Mouse (Mus musculus) testis, postnatal 14 days (tissue): ENCODE measurements at regions not wholly inside any gene's neighbourhood (a gene's known extent, or its start where the extent isn't known, plus 50 kb on each side); places are given as distances from the start of the nearest gene placed in this dataset.

Experiments
- DNase-seq: peaks from one replicate; pipeline ENCODE4 v3.0.0; 2021; ENCODE audit warnings: low spot score

DNA sequence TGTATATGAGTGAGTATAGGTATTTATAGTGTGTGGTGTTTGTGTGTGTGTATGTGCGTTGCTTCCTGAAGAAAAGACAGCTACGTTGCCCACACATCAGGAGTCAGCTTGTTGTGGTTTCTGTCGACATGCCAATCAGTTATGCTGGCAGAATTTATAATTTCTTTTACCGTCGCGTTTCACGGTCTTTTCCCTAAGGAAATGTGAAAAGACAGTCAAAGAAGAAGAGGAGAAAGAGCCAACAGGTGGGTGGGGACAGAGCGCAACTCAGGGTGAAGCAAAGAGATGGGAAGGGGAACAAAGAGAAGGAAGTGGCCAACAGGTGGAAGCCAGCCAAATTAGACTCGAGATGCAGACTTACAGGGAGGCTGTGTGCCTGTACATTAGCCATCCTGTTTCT, 204.2 kb downstream of the Rpap3 start:
- no peak for DNase-seq

DNA sequence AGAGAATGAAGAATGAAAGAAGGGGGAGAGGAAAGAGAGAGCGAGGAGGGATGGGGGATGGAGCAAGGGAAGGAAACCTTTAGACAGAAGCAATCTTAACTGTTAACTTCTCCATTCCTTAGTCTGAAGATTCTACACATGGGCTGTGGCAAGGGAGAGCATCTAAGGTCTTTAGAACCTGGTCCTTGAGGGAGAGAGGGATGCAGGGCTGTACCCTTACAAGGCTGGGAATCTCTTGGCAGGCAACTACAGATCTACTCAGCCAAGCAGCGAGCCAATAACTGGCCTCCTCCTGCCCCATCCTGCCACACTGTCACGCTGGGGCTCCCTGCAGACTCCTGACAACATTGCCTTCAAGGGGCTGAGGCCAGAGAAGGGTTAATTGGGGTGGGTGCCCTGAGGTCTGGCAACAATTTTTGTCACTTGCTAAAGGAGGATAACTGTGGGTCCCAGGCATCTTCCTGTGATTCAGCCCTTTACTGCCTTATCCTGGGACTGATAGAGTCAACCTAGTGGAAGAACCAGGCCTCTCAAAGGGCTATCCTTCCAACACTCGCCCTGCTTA, 205.7 kb downstream of the Rpap3 start:
- no peak for DNase-seq

DNA sequence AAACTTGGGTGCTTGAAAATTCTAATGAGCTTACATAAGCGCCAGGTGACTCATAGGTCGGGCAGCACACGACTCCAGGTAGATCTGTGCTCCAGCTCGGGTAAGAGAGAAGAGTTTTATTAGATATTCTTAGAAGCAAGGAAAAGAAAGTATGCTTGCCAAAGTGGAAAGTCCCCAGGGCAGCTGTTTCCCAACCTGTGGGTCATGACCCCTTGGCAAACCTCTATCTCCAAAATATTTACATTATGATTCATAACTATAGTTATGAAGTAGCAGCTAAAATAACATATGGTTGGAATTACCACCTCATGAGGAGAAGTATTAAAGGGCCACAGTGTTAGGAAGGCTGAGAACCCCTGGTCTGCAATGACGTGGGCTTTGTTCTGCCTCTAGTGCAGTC, 206.4 kb downstream of the Rpap3 start:
- DNase-seq = no peak

DNA sequence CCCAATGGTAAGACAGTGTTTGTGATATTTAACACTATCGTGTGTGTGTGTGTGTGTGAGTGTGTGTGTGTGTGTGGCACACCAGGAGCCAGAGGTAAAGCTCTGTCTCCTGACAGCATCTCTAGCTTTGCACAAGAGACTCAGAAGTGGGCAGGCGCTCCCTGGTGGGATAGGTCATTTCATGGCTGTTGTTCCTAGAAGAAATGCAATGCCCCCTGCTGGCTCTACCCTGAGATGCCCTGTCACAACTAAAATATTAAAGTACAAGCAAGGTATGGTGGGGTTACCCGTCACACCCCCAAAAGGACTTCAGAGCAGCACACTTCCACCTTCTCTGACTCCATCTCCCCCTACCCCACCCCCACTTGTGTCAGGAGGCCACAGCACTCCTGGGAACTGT, 207.2 kb downstream of the Rpap3 start:
- no peak for DNase-seq

DNA sequence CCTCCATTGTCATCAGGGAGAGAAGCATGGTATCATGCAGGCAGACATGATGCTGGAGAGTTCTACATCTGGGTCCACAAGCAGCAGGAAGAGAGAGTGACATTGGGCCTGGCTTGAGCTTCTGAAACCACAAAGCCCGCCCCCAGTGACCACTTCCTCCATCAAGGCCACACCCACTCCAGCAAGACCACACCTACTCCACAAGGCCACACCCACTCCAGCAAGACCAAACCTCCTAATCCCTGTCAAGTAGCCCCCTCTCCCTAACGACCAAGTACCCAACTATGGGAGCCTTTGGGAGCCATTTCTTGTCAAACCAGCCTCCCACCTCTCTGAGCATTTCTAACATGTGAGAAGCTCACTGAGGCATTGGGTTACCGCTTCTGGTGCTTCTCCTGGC, 209.6 kb downstream of the Rpap3 start:
- no peak for DNase-seq

DNA sequence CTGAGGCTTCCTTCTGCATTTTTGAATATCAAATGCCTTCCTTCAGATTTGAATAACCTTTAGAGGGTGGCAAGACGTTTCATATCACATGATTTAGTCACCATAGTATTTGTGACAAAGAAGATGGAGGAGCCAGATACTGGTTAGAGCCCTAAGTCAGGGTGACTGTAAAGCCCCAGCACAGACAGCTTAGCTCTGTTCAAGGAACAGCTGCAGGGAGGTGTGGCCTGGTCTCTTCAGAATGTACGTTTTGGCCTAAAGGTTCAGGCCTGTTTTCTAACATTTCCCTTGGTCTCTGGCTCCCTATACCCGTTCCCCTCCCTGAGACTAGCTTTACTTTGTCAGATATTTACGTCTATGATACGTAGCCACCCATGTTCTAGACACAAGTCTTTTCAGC, 212.3 kb downstream of the Rpap3 start:
- DNase-seq = no peak

DNA sequence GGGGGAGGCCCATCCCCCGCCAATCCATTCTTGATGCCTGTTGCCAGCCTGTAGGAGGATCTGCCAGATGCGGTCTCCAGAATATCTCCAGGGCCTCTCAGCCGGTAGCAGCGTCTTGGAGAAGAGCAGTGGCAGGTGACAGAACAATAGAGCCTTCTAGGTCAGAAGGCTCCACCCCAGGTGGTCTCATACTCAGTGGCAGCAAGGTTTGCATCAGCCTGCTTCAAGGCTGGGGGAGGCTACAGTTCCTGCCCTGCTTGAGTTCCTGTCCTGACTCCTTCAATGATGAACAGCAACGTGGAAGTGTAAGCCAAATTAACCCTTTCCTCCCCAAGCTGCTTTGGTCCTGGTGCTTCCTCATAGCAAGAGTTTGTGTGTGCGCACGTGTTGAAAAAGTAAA, 213.8 kb downstream of the Rpap3 start:
- no peak for DNase-seq

DNA sequence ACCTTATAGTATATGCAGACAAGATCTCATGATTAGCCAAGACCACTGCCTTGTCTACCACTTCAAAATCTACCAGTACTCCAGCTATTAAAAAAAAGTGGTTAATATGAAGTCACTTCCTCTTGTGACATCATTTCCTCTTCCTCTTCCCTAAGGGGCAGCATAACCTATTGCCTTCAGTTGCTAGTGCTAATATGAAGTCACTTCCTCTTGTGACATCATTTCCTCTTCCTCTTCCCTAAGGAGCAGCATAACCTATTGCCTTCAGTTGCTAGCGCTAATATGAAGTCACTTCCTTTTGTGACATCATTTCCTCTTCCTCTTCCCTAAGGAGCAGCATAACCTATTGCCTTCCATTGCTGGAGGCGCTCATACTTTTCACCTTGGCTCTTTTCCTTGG, 218.2 kb downstream of the Rpap3 start:
- no peak for DNase-seq

DNA sequence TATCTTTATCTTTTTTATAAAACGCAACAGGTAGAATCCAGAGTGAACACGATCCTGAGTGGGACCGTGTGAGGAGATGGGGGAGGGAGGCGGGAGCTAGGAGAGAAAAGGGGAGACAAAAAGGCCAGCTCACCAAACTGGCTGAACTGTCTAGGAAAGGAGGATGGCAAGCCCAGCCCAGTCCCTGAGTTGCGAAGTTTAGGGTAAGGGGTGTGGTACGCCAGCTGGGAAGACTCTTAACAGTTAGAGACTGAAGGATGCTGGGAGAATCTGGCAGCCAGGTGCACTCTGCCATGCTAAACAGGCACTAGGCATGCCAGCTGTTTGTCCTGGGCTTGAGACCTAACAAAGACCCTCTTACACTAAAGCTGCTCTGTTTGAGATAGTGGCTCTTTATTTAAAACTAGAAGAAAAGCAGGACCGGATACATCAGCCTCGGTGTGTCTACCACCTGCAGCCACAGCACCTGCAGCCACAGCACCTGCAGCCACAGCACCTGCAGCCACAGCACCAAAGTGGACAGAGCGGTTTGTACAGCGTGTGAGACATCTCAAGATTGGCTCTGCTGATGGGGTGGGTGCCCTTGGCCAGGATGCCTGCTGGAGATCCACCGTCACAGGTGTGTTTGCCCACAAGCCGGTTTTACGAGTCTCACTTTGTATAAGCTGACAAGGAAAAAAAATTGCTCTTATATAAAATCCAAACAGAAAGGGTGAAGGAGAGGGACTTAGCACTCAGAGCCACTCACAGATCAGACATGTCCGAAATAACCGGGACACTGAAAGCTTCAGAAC, 225.1 kb upstream of the Amigo2 start:
- no peak for DNase-seq

DNA sequence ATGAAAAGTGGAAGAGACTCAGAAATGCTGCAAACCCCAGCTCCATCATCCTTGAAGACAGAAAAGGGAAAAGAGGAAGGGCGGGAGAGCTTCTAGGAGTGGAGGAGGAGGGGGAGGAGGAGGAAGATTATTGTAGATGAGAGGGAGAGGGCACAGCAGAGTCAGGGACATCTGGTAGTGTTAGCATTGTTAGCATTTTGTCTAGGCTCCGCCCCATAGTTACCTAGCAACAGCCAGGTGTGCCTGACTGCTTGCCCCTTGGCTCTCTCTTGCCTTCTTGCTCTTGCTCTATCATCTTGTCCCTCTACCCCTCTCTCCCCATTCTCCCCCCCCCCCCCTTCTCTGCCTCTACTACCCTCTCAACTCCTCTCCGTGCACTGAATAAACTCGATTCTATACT, 224.4 kb upstream of the Amigo2 start:
- no peak for DNase-seq

DNA sequence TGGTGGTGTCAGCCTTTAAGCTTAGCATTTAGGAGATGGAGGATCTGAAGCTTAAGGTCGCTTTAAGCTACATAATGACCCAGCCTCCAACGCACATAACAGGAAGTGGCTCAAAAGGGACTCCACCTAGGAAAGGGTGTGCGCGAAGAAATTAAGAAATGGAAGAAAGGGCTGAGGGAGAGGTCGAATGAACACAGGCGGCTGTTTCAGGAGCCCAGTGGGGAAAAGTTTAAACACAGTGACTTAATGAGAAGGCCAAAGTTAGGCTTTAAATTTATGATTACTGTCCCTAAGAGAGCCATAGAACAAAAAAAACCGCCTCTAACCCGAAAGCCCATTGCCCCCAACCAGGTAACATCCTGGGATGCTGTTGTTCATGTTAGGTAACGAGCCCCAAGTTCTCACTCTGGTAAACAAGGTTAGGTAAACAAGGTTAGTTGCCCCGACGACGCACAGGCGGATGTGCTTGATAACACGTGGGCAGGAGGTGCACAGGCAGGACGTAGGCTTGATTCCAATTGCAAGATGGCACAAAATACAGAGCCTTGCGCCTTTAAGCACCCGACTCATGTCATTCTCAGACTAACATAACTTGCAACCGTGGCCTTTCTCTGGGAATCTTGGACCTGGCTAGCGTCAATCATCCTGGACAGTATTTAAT, 222.7 kb upstream of the Amigo2 start:
- no peak for DNase-seq

DNA sequence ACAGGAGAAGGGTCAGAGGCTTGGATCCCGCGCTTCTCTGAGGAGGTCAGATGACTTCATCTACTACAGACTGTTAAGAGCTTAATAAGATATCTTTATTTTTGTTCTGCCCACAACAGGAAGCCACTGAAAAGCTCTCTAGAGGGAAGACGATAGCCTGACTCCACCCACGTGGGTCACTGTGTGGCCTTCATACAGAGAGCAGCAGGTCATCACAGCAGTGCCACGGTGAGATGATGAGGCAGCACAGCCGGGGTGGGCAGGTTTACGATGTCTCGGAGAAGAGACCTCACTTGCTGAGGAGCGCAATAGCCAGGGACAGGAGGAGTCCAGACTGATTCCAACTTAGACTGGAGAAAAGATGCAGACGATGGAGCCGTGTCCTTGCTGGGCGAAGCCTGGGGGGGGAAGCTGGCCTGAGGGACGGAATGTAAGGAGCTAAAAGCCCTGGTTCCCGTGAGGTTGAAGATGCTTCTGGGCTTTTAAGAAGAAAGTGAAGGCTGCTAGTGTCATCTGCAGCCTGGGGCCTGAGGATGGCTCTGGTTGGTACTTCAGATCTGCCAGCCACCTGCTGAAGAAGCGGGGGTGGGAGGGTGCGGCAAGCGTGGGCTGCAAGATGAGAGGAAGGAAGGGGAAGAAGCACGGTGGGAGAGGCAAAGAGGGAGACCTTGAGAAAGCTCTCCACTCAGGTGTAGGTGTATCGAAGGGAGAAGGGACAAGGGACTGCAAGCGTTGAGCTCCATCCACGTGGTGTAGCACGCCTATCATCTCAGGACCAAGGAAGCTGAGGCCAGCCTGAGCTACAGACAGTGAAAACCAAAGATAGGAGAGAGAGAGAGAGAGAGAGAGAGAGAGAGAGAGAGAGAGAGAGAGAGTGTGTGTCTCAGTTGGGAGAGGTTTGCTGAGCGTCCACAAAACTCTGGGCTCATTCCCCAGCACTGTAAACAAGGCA, 221.9 kb upstream of the Amigo2 start:
- no peak for DNase-seq

DNA sequence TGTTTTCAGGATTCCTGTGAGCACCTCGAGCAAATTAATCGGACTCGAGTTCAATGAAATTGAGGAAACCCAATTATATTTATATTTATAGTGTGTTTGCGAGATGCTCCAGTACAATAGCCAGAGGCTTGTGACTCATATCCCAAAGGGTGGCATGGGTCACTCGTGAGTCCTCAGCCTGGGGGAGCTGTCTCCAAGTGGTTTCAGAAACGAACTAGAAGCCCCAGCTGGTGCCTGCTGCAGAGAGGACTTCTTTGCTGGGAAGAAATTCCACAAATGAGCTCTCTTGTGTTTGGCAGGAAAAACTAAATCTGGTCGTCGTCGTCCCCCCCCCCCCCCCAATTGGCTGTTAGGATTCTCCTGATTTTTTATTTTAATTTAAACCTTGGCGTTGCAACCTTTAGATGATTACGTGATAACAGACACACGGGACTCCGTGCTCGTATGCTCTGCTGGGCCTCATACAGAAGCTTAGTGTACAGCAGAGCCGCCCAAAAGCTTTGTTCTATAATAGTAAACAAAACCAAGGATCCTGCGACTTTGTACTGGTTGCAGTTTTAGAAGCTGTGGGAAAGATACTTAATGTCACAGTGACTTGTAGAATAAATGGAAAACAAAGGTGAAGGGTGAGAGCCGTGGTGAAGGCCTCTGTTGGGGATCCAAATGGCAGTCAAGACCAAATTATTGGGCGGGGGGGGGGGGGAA, 220.8 kb upstream of the Amigo2 start:
- no peak for DNase-seq

DNA sequence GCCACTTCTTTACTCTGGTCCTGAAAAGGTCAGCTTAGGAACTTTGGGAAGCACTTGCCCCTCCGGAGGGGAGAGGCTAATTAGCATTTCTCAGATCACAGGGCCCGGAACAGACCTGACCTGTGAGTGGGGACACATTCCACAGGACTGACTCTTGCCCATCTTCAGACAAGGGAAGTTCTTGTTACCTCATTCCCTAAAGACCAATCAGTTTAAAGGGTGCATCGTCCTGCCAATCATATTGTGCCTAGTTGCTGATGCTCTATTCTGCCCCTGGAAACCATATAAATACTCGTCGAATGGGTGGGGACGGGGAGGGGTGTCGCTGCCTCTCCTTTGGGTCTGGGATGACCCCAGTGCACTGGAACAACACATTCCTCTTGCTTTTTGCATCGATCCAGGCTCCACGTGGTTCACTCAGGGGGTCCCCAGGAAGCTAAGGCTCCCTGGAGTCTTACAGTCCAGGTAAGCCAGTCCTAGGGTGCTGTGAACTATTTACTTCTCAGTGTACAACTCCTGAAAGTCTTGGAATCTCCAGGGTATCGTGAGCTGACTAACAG, 219.9 kb upstream of the Amigo2 start:
- DNase-seq = no peak

DNA sequence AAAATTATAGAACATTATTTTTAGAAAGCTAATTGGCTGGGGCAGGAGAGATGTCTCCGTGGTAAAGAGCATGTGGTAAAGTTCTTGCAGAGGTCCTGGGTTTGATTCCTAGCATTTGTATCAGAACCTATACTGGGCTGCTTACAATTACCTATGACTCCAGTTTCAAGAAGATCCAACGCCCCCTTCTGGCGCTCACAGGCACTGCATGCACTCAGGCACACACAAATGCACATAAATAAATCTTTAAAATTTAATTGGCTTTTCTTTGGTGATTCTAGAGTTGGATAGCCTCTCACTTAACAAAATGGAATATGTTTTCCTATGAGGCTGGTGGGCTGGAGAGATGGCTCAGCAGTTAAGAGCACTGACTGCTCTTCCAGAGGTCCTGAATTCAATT, 219.0 kb upstream of the Amigo2 start:
- no peak for DNase-seq

DNA sequence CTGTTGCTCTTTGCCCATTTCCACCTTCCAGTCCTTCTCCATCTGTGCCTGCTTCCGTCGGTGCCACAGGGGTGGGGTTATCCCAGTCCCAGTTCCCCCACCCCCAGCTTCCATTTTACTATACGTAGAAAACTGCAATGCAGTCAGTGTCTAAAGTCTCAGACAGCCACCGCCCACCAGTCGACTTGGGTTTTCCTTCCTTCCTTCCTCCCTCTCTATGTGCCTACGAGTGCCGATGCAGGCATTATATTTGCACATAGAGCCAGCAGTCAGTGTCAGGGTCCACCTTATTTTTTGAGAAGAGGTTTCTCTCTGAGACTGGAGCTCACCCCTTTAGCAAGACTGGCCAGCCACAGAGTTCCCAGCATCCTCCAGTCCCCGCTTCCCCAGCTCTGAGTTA, 218.3 kb upstream of the Amigo2 start:
- DNase-seq = no peak

DNA sequence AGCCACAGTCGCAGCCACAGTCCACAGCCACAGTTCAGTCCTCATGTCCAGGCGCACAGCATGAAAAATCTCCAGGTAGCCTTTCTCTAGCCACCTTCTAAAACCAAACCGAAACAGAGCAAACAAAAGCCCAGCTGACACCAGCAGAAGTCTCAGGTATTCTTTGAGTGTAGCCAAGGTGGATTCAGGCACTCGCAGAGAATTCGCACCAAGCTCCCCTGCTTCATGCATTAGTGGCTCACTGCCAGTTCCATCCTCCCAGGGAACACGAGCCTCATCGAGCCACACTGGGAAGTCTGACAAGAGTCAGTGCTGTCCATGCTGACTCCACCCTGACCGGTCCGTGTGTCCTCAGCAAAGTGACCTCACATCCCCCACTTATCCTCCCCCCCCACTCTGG, 217.7 kb upstream of the Amigo2 start:
- no peak for DNase-seq

DNA sequence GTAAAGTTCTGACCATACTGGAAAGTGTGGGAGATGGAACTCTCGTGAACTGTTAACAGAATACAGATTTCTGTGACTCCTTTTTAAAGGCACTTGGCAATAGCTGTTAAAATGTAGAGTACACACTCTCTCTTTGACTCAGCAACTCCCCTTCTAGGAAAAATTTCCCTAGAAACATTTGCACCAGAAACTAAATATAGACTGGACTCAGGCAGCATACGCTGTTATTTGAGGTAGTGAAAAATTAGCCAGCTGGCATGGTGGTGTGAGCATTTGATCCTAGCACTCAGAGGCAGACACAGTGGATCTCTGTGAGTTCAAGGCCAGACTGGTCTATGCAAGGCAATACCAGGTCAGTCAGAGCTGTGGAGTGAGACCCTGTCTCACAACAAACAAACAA, 215.5 kb upstream of the Amigo2 start:
- no peak for DNase-seq

DNA sequence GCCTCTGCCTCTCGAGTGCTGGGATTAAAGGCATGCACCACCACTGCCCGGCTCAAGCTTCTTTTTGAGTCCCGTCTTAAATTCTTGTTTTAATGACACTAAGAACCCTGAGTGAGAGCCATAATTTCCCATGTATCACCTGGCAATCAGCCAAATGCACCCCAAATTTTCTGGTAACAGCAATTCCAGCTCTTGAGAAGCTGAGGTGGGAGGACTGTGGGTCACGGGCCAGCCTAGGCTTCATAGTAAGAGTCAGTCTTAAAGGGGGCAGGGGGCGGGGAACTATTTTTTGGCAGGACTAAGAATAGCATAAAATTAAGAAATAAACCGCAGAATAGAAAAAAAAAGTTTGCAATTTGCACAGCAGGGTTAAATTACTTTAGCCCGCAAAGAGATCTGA, 214.9 kb upstream of the Amigo2 start:
- DNase-seq = no peak

DNA sequence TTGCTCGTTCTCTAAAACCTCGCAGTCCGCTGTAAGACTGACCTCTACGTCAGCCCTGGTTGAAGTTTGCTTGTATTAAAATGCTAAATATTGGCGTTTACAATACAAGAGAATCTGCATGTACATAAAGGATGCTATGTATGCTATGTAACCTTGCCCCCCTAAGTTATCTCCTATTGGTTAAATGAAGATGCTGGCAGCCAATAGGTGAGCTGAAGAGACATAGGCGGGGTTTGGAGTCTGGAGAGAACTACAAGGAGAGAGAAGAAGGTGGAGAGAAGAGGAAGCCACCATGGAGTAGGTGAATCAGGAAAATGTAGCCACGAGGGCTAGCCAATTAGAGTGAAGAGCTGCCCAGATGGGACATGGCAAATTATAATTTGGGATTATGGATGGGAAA, 214.0 kb upstream of the Amigo2 start:
- DNase-seq = no peak

DNA sequence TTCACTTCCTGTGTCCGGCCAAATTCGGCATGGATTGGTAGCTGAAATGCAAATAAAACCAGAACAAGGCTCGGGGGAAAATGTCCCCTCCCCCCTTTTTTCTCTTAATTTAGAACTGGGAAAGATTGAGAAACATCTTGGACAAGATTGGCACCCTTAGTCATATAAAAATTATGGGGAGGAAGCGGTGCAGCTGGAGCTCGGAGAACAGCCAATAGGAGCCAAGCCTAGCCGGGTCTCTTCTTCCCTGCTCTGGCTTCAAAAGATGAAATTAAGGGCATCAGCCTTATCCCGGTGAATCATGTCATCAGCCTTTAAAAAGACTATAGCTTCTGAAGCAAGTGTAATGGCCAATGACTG, 213.3 kb upstream of the Amigo2 start:
- DNase-seq = no peak
